ENCODE assay signal across 8 mouse cellular contexts in the genomic region with DNA sequence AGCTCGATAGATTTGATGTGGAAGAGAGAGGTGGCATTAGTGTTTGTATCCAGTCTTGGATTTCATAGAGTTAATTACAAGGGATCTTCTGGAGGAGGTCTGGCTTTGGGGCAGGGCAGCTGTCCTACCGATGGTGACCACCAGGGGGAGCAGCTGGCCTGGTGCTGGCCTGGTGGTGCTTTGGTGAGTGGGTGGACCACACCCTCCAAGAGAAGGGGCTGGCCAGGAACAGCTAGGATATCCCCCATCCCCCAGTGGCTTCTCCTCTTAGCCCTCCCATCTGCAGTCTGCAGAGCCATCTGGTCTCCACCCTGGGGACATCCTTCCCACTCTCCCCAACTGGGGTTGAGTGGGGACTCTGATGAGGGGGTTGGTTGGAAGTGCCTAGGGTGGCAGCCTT. TPM values are rescaled to one million over a fixed set of nuclear protein-coding genes. Genes with fewer than 3 reads are reported as not detected.
DNase-seq lines count a peak whose midpoint lies in the region; ATAC-seq and TF ChIP-seq lines count a peak whose summit lies in the region.

Gene Lgi4, plus strand, starts transcription at position 235 of the 400 bp plus-strand sequence.

- peak; percentile 31; the same call in 1 of the 2 replicates for ATAC-seq in embryonic facial prominence, embryonic 12.5 days (ENCODE audit: insufficient number of reproducible peaks, insufficient read depth, low FRiP score, low TSS enrichment)
- 0 out of 2 replicates have a peak, but pooled peaks have one; percentile 27 for ATAC-seq in limb, embryonic 12.5 days (ENCODE audit: insufficient number of reproducible peaks, insufficient read depth, low FRiP score, low TSS enrichment, low read depth)
- ATAC-seq in midbrain, postnatal 0 days (ENCODE audit: low FRiP score) = peak; percentile 48; the same call in 1 of the 2 replicates

- peak within 1 kb of the TSS; percentile 67 for H3K27ac ChIP-seq in embryonic facial prominence, embryonic 12.5 days
- H3K27ac ChIP-seq in limb, embryonic 12.5 days = no peak within 1 kb of the TSS
- no peak within 1 kb of the TSS for H3K27ac ChIP-seq in midbrain, postnatal 0 days (ENCODE audit: low read depth, low read length)

- H3K9me3 ChIP-seq in embryonic facial prominence, embryonic 12.5 days = no peaks in the 10 kb centered on the region
- no peaks in the 10 kb centered on the region for H3K9me3 ChIP-seq in limb, embryonic 12.5 days
- H3K9me3 ChIP-seq in midbrain, postnatal 0 days (ENCODE audit: low read length) = no peaks in the 10 kb centered on the region

- peak; percentile 66 for DNase-seq in A20 (ENCODE audit: low read depth, low spot score)
- peak; percentile 93 for DNase-seq in adrenal gland, postnatal 10 days
- DNase-seq in heart, adult 18-20 months = peak; percentile 89 to 94
- DNase-seq in kidney, adult 9 months = peak; percentile 80
- DNase-seq in midbrain, postnatal 0 days (ENCODE audit: low spot score) = peak; percentile 69
- DNase-seq in spleen, postnatal 4 days (ENCODE audit: low spot score in 2 of 2) = peak; percentile 72 to 91

- peaks cover 17% of the 10 kb centered on the region for H3K4me1 ChIP-seq in embryonic facial prominence, embryonic 12.5 days
- H3K4me1 ChIP-seq in limb, embryonic 12.5 days (replicated peaks) = peaks cover 20% of the 10 kb centered on the region
- no peaks in the 10 kb centered on the region for H3K4me1 ChIP-seq in midbrain, postnatal 0 days (ENCODE audit: insufficient read depth, low read length)

- TF ChIP-seq CTCF in midbrain, postnatal 0 days (IDR thresholded peaks at IDR 0.05) = peak; percentile 82

- no peak within 1 kb of the TSS for H3K9ac ChIP-seq in embryonic facial prominence, embryonic 12.5 days
- H3K9ac ChIP-seq in limb, embryonic 12.5 days (replicated peaks) = no peak within 1 kb of the TSS; the same call in 1 of the 2 replicates
- H3K9ac ChIP-seq in midbrain, postnatal 0 days (replicated peaks; ENCODE audit: low read length, poor library complexity, severe bottlenecking) = no peak within 1 kb of the TSS

- H3K27me3 ChIP-seq in embryonic facial prominence, embryonic 12.5 days = peaks cover 9% of the 10 kb centered on the region; the same call in 1 of the 2 replicates
- peaks cover 8% of the 10 kb centered on the region for H3K27me3 ChIP-seq in limb, embryonic 12.5 days
- peaks cover under 1% of the 10 kb centered on the region; the same call in 1 of the 2 replicates for H3K27me3 ChIP-seq in midbrain, postnatal 0 days (ENCODE audit: insufficient read depth, low read length)

- 4% methylated on average over 2 of the region's 2 CpGs for WGBS in embryonic facial prominence, embryonic 12.5 days
- 3% methylated on average over 2 of the region's 2 CpGs for WGBS in limb, embryonic 12.5 days
- 2% methylated on average over 2 of the region's 2 CpGs for WGBS in midbrain, postnatal 0 days

- H3K36me3 ChIP-seq in embryonic facial prominence, embryonic 12.5 days = no peaks in the 10 kb centered on the region
- H3K36me3 ChIP-seq in limb, embryonic 12.5 days = no peaks in the 10 kb centered on the region
- no peaks in the 10 kb centered on the region for H3K36me3 ChIP-seq in midbrain, postnatal 0 days (ENCODE audit: insufficient read depth, low read length)

- H3K4me2 ChIP-seq in embryonic facial prominence, embryonic 12.5 days (replicated peaks) = no peak within 1 kb of the TSS
- no peak within 1 kb of the TSS for H3K4me2 ChIP-seq in limb, embryonic 12.5 days
- no peak within 1 kb of the TSS for H3K4me2 ChIP-seq in midbrain, postnatal 0 days (ENCODE audit: low read depth, low read length, poor library complexity, severe bottlenecking)

- H3K4me3 ChIP-seq in embryonic facial prominence, embryonic 12.5 days = no peak within 1 kb of the TSS
- no peak within 1 kb of the TSS for H3K4me3 ChIP-seq in limb, embryonic 12.5 days (replicated peaks)
- no peak within 1 kb of the TSS for H3K4me3 ChIP-seq in midbrain, postnatal 0 days (ENCODE audit: low read depth, low read length)

RNA-seq across cellular contexts. Expression of gene Lgi4, which starts in this region (rescaled TPM):
- 1 to 10 TPM; 6.1 to 7.0 TPM for total RNA-seq in adrenal gland, postnatal 10 days (2021)
- 1.5 and 2.0 TPM in 2 replicates for polyA plus RNA-seq in embryonic facial prominence, embryonic 12.5 days (2016; fragmentation: Nextera tagmentation; extraction: Ambion mirVana)
- total RNA-seq in heart, adult 18-20 months (2021) = 1 to 10 TPM; 2.1 to 4.1 TPM
- polyA plus RNA-seq in limb, embryonic 12.5 days (2016; fragmentation: Nextera tagmentation; extraction: Ambion mirVana) = 0.61 and 0.87 TPM in 2 replicates
- total RNA-seq in midbrain, postnatal 0 days (2014; rRNA removed) = 1.2 and 1.3 TPM in 2 replicates
- 0.56 and 0.81 TPM in 2 replicates for polyA plus RNA-seq in midbrain, postnatal 0 days (2015; fragmentation: Nextera tagmentation; extraction: Ambion mirVana)

Comparison
In these comparisons a context has a peak if more than half of its experiments do, and no peak if none do; other contexts are left out.
1. Peak in ATAC-seq in limb, embryonic 12.5 days; RNA of the gene not detected or under 1 TPM.